Mouse (Mus musculus): ENCODE measurements around the gene Agbl1. TPM values are rescaled to one million over a fixed set of nuclear protein-coding genes. Genes with fewer than 3 reads are reported as not detected.

Agbl1 gene
- polyA plus RNA-seq, 1 experiment from 2014 or later = not detected

DNA sequence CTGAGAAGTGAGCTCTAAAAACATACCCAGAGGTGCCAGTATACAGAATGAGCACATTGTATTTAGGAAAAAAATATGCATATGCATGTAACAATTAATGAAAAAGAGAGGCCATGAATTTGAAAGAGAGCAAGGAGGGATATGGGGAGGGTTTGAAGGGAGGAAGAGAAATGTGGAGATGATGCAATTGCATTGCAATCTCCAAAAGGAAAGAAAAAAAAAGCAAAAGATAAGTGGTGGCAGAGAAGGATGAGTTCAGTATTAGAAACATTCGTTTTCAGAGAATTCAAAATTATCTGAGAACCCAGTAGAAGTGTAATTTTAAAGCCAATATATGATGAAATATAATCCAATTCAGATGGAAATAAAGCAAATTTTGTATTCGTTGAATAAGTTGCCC lies 236.7 kb downstream of the Agbl1 start:
- H3K36me3 ChIP-seq = no peaks in the 10 kb centered on the region
- H3K27ac ChIP-seq = no peak overlapping the region
- no peak for ATAC-seq (ENCODE audit: insufficient number of reproducible peaks, insufficient read depth, low FRiP score, low TSS enrichment, low read depth)
- H3K9ac ChIP-seq (replicated peaks) = no peak overlapping the region
- no peaks in the 10 kb centered on the region for H3K27me3 ChIP-seq
- H3K4me3 ChIP-seq (replicated peaks) = no peak overlapping the region
- H3K9me3 ChIP-seq = no peaks in the 10 kb centered on the region
- no peak overlapping the region for H3K4me2 ChIP-seq
- WGBS = 78% methylated on average over 2 of the region's 2 CpGs
- no peaks in the 10 kb centered on the region for H3K4me1 ChIP-seq (replicated peaks)

DNA sequence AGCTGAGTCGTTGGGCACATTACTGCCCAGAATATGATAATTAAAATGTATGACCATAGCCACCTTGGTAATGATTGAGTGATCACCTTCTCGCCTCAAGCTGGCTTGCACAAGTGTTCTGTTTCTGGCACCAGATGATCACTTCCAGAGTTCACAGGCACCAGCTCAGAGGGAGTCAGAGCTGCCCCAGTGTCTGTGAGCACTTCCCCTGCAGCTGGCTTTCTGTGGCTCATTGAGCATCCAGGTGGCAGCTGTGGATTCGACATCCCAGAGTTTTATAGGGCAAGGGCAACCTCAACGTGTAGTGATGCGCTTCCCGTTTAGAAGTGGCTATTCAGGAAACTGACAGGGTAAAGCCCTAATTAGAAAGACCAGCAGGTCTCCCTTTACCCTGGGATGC lies 244.5 kb downstream of the Agbl1 start:
- WGBS = 24% methylated on average over 6 of the region's 6 CpGs
- H3K27me3 ChIP-seq = no peaks in the 10 kb centered on the region
- ATAC-seq (ENCODE audit: insufficient number of reproducible peaks, insufficient read depth, low FRiP score, low TSS enrichment, low read depth) = no peak
- no peak overlapping the region for H3K4me2 ChIP-seq
- H3K9ac ChIP-seq (replicated peaks) = no peak overlapping the region
- no peak overlapping the region for H3K27ac ChIP-seq
- no peaks in the 10 kb centered on the region for H3K36me3 ChIP-seq
- no peak overlapping the region for H3K4me3 ChIP-seq (replicated peaks)
- H3K4me1 ChIP-seq (replicated peaks) = 0 out of 2 replicates have a peak, but pooled peaks cover 5% of the 10 kb centered on the region
- H3K9me3 ChIP-seq = no peaks in the 10 kb centered on the region

DNA sequence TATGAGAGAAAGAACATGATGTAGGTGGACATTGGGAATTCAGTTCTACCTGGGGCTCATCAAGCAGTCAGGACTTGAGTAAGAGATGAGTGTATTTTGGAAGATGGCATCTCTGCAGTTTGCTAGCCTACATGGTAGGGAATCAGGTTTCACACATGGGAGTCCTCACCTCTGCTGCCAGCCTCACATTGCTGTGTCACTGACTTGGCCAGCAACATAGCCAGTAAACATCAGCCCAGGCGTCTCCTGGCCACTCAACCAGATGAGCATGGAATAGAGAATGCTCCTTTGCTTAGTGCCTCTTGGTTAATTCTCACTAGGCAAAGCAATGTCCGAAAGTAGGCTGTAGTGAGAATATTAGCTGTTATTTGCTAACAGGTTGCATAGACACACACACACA lies 255.9 kb downstream of the Agbl1 start:
- Histone ChIP-seq H3K4me1 (replicated peaks) (no peaks in the 10 kb centered on the region), H3K36me3 (no peaks in the 10 kb centered on the region), H3K27ac (no peak overlapping the region), H3K9me3 (no peaks in the 10 kb centered on the region), H3K4me3 (replicated peaks) (no peak overlapping the region), H3K27me3 (no peaks in the 10 kb centered on the region), H3K4me2 (no peak overlapping the region), H3K9ac (replicated peaks) (no peak overlapping the region)
- 84% methylated on average over 2 of the region's 2 CpGs for whole genome bisulfite sequencing
- ATAC-seq (ENCODE audit: insufficient number of reproducible peaks, insufficient read depth, low FRiP score, low TSS enrichment, low read depth) = no peak

DNA sequence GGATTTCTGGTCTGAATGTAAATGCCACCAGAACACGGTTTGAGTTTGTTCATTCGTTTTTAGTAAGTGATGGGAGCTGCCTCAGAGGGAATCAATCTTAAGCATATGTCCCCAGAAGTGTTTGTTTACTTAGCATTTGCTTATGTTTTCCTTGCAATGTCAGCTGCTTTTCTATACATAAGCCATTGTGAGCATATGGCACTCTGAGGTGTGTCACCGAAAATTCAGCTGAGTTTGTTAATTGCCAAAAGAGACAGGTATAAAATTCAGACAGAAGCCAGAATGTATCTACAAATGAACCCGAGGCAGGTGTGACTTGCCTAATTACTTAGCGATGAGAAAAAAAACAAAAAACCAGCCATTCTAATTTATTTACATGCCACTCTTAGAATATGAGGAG lies 257.8 kb downstream of the Agbl1 start:
- Histone ChIP-seq H3K27me3 (no peaks in the 10 kb centered on the region), H3K4me2 (no peak overlapping the region), H3K36me3 (no peaks in the 10 kb centered on the region), H3K4me3 (replicated peaks) (no peak overlapping the region), H3K4me1 (replicated peaks) (no peaks in the 10 kb centered on the region), H3K9ac (replicated peaks) (no peak overlapping the region), H3K9me3 (no peaks in the 10 kb centered on the region), H3K27ac (no peak overlapping the region)
- ATAC-seq (ENCODE audit: insufficient number of reproducible peaks, insufficient read depth, low FRiP score, low TSS enrichment, low read depth) = no peak
- 74% methylated on average over 5 of the region's 5 CpGs for WGBS

DNA sequence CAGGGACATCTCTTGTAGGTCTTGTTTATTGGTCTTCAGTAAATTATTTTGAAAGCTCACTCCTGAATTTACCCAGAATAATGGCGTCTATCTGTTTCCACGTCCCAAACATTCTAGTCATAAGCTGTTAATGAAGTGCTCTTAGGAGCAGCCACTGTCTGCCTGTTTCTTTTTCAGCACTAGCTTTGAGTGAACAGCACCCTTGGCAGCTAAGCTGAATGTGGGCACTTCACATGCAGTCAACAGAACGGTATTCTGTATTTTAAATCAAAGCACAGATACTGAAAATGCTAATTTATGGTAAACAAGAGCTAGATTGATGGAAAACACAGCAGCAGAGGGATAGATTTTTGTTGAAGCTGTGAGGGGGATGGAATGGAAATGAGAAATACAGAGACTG lies 294.6 kb downstream of the Agbl1 start:
- ATAC-seq (ENCODE audit: insufficient number of reproducible peaks, insufficient read depth, low FRiP score, low TSS enrichment, low read depth) = no peak
- Histone ChIP-seq H3K27me3 (no peaks in the 10 kb centered on the region), H3K4me3 (replicated peaks) (no peak overlapping the region), H3K27ac (no peak overlapping the region), H3K9ac (replicated peaks) (no peak overlapping the region), H3K4me1 (replicated peaks) (no peaks in the 10 kb centered on the region), H3K9me3 (no peaks in the 10 kb centered on the region), H3K36me3 (no peaks in the 10 kb centered on the region), H3K4me2 (no peak overlapping the region)
- WGBS = 48% methylated on average over 3 of the region's 3 CpGs

DNA sequence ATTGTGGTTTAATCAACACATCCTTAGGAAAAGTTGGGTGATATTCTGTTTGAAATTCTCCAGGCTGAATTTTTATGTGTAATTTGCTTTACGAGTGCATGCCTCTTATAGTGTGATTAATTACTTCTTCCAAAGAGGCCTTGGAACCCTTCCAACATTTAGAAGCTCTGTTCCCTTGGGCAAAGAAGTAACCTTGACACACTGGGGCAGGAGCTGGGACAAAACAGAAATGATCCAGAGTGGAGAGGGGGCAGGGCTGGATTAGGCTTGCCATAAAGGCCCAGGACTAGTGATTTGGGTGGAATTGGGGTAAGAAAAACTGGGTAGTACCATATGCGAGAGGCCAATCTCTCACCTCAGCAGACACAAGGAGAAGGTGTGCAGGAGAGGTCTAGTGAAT lies 316.8 kb downstream of the Agbl1 start:
- Histone ChIP-seq H3K27ac (no peak overlapping the region), H3K4me1 (replicated peaks) (peaks cover 12% of the 10 kb centered on the region), H3K9me3 (no peaks in the 10 kb centered on the region), H3K36me3 (no peaks in the 10 kb centered on the region), H3K4me2 (no peak overlapping the region), H3K4me3 (replicated peaks) (no peak overlapping the region), H3K27me3 (peaks cover 27% of the 10 kb centered on the region), H3K9ac (replicated peaks) (no peak overlapping the region)
- peak; percentile 38; the same call in 1 of the 2 replicates for ATAC-seq (ENCODE audit: insufficient number of reproducible peaks, insufficient read depth, low FRiP score, low TSS enrichment, low read depth)
- 13% methylated on average over 2 of the region's 2 CpGs for WGBS

DNA sequence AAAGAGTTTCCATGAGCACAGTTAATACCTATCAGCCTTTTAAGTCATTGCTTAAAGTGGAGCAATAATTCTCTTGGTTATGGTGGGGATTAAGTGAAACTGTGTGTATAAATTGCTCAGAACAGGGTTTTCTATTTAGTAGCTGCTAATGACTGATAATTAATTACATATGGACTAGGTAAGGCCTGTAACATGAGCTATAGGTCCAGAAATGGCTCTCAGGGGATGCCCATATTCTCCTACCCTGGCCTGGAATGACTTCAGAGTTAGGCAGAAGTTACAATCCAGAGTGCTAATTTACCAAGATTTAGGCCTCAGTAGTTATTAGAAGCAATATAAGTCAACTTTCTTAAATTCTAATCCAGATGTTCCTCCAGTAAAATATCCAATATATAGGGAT lies 317.6 kb downstream of the Agbl1 start:
- ATAC-seq (ENCODE audit: insufficient number of reproducible peaks, insufficient read depth, low FRiP score, low TSS enrichment, low read depth) = peak; percentile 52; the same call in 1 of the 2 replicates
- Histone ChIP-seq H3K27me3 (peaks cover 27% of the 10 kb centered on the region), H3K27ac (no peak overlapping the region)

DNA sequence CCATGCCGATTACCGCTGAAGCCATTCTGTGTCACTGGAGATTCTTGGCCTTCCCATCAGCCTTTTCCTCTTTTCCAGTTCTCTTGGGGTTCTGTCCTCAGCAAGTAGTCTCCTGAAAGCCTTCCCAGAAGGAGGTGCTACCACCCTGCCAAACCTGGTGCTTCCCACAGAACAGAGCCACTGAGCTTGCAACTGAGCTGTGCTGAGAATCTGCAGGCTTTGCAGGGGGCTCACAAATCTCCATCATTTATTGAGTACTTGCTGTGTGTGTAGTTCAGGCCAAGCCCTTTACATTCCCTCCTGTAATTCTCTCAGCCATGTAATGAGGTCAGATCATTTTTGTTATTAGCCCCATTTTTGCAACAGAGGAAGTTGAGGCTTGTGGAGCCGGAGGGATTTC lies 322.2 kb downstream of the Agbl1 start:
- 44% methylated on average over 3 of the region's 3 CpGs for WGBS
- Histone ChIP-seq H3K9ac (replicated peaks) (no peak overlapping the region), H3K27me3 (peaks cover 15% of the 10 kb centered on the region), H3K27ac (no peak overlapping the region), H3K4me2 (no peak overlapping the region), H3K4me3 (replicated peaks) (no peak overlapping the region), H3K36me3 (no peaks in the 10 kb centered on the region), H3K4me1 (replicated peaks) (peaks cover 7% of the 10 kb centered on the region), H3K9me3 (no peaks in the 10 kb centered on the region)
- ATAC-seq (ENCODE audit: insufficient number of reproducible peaks, insufficient read depth, low FRiP score, low TSS enrichment, low read depth) = no peak

More for the DNA sequence above, 317.6 kb downstream of the Agbl1 start:
- H3K9me3 ChIP-seq = no peaks in the 10 kb centered on the region
- H3K4me3 ChIP-seq (replicated peaks) = no peak overlapping the region
- peaks cover 12% of the 10 kb centered on the region for H3K4me1 ChIP-seq (replicated peaks)
- no peak overlapping the region for H3K4me2 ChIP-seq
- no peak overlapping the region for H3K9ac ChIP-seq (replicated peaks)
- H3K36me3 ChIP-seq = no peaks in the 10 kb centered on the region

DNA sequence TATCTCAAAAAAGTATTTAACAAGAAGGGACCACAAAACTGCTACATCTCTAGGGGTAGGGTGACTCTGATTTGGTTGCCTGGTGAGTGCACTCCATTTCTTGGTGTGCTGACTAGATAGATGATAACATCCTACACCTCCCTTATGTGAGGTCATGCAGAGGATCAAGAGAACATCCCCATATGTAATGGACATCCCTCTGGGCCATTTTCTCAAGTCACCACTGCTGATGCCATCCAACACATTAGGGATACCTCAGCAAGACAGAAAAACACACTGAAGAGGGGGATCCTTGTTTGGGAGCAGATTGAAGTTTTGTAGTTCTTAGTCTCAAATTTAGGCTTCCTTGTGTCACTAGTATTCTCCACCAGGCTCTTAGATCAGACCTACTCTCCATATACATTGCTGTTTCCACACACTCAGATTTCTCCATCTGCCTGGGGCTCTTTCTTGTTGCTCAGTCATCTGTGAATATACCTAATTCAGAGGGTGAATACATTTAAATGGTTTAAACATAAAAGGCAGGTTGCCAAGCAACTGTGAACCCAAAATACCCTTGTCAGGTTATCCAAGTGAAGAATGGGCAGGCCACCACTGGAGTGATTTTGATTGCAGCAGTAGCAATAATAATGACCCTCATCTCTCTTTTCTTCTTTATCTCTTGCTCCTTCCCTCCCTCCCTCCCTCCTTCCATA lies 331.0 kb downstream of the Agbl1 start:
- no peak overlapping the region for H3K9ac ChIP-seq (replicated peaks)
- no peak overlapping the region for H3K4me3 ChIP-seq (replicated peaks)
- no peaks in the 10 kb centered on the region for H3K4me1 ChIP-seq (replicated peaks)
- H3K27me3 ChIP-seq = peaks cover 7% of the 10 kb centered on the region; the same call in 1 of the 2 replicates
- H3K9me3 ChIP-seq = no peaks in the 10 kb centered on the region
- H3K27ac ChIP-seq = no peak overlapping the region
- no peaks in the 10 kb centered on the region for H3K36me3 ChIP-seq
- no peak overlapping the region for H3K4me2 ChIP-seq
- ATAC-seq (ENCODE audit: insufficient number of reproducible peaks, insufficient read depth, low FRiP score, low TSS enrichment, low read depth) = no peak

DNA sequence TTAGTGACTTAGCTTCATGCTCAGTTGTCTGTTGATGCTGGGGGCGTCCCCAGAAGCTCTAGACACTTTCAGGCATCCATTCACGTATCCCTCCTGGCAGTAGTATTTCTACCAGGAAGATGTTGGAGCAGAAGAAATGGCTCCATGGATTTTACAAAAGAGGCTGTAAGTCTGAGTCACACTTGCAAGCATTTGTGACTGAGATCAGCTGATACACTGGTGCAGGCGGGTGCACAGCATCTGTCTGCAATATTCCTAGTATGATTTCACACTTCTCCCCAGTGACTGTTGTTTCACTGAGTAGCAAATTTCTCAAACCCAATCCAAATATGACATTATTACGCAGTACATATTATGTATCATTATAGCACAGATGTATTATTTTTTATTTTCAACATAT lies 332.8 kb downstream of the Agbl1 start:
- Histone ChIP-seq H3K9ac (replicated peaks) (no peak overlapping the region), H3K27ac (no peak overlapping the region), H3K4me3 (replicated peaks) (no peak overlapping the region), H3K9me3 (no peaks in the 10 kb centered on the region), H3K4me2 (no peak overlapping the region), H3K27me3 (peaks cover 7% of the 10 kb centered on the region; the same call in 1 of the 2 replicates), H3K36me3 (no peaks in the 10 kb centered on the region), H3K4me1 (replicated peaks) (no peaks in the 10 kb centered on the region)
- ATAC-seq (ENCODE audit: insufficient number of reproducible peaks, insufficient read depth, low FRiP score, low TSS enrichment, low read depth) = no peak
- 85% methylated on average over 4 of the region's 4 CpGs for whole genome bisulfite sequencing

DNA sequence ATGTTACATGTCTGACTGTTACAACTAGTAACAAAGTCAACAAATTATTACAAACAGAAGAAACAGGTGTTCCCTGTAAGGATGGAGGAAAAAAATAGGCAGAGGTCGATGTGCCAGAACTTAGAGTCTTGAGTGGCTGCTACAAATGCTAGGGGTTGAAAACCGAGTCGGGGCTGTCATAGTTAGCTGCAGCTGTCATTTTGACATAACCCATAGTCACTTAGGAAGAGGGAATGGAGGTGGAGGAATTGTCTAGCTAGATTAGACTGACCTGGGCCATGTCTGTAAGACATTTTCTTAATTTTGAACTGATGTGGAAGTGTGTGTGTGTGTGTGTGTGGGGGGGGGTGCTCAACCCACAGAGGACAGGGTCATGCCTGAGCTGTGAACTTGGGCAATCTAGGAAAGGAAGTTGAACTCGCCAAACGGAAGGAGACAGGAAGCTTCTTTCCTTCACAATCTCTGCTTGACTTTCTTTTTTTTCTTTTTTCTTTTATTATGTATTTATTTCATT lies 364.9 kb downstream of the Agbl1 start:
- Histone ChIP-seq H3K9ac (replicated peaks) (no peak overlapping the region), H3K9me3 (no peaks in the 10 kb centered on the region), H3K4me1 (replicated peaks) (no peaks in the 10 kb centered on the region), H3K27ac (no peak overlapping the region), H3K36me3 (no peaks in the 10 kb centered on the region), H3K4me3 (replicated peaks) (no peak overlapping the region), H3K27me3 (no peaks in the 10 kb centered on the region), H3K4me2 (no peak overlapping the region)
- WGBS = 60% methylated on average over 5 of the region's 5 CpGs
- ATAC-seq (ENCODE audit: insufficient number of reproducible peaks, insufficient read depth, low FRiP score, low TSS enrichment, low read depth) = no peak

DNA sequence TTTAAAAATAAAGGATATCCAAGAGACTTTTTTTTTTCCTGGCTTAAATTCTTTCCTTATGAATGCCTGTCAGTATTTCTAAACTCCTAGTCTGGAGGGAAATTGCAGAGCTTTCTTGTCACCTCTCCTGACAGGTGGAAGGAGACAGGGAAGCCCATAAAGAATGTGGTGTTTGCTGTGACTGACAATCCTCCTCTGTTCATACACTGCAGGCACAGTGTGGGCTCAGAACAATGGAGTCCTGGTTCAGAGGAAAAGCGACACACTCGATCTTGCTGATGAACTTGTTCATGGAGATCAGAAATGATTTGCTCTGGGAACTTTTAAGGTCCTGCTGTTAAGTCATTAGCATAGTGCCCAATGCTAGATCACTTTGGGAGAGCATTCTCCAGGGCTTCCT lies 368.1 kb downstream of the Agbl1 start:
- H3K9me3 ChIP-seq = no peaks in the 10 kb centered on the region
- WGBS = 58% methylated on average over 2 of the region's 2 CpGs
- H3K4me1 ChIP-seq (replicated peaks) = no peaks in the 10 kb centered on the region
- H3K27ac ChIP-seq = no peak overlapping the region
- no peaks in the 10 kb centered on the region for H3K27me3 ChIP-seq
- H3K4me3 ChIP-seq (replicated peaks) = no peak overlapping the region
- no peak overlapping the region for H3K4me2 ChIP-seq
- H3K36me3 ChIP-seq = no peaks in the 10 kb centered on the region
- no peak overlapping the region for H3K9ac ChIP-seq (replicated peaks)
- no peak for ATAC-seq (ENCODE audit: insufficient number of reproducible peaks, insufficient read depth, low FRiP score, low TSS enrichment, low read depth)

Data from limb, embryonic 12.5 days (tissue).